Mouse (Mus musculus): ENCODE data around the gene Olfr550.
A peak's percentile ranks its signal among the peaks of the same experiment; 100 is the strongest.
"Not testable (repeated sequence)": the region's sequence is repeated elsewhere in the genome, so short reads cannot be mapped to it uniquely, and the experiment has no call there.

The Olfr550 gene

DNA sequence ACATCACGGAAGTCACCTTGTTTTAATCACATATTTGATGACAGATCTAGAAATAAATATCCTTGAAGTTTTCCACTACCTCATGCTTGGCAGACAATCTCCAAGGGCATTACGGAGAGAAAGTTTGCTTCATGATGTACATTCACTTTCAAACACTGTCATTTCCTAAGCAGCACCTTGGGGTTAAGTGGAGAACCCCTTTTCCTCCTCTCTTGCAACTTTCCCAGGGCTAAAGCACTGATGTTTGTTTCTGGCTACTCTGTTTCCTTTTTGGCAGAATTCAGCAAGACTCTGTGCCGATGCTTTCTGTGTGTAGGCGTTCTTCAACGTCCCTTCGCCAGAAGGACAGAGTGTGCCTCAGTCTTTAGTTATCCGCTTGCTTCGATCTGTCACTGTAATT lies at the start of gene Olfr550:
TSS of gene Olfr550 (plus strand) at position 301 of the 400 bp plus-strand sequence.
- peak in 1 of 2 experiments; percentile 10 for DNase-seq (ENCODE audit: low spot score in 2 of 2)

DNA sequence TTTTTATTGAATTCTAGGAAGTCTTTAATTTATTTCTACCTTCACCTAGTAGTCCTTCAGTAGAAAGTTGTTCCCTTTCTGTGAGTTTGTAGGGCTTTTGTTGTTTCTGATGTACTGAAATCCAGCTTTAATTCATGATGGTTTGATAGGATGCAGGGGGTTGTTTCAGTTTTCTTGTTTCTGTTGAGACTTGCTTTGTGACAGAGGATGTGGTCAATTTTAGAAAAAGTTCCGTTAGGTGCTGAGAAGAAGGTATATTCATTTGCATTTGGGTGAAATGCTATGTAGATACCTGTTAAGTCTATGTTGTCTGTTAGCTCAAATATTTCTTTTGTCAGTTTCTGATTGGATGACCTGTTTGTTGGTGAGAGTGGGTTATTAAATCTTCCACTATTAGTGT lies 42.2 kb upstream of the Olfr550 start:
- DNase-seq (ENCODE audit: low spot score in 2 of 2), result no peak

DNA sequence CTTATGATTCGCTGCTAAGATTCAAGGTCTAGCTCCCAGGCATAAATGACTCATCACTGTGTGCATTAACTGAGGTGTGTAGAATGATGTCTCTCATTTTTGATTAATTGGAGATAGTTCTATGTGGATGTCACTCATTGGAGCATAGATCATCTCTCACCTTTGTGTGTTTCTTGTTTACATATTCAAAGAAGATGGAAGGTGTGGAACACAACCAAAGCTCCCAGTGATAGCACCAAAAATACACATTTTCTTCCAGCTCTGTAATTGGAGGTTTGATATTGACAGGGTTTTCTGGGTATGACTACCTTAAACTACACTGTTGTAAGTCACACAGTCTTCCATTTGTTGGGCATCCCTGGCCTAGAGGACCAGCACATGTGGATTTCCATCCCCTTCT lies 36.8 kb upstream of the Olfr550 start, which contains the start of gene Olfr547:
TSS of gene Olfr547 (plus strand) at position 301 of the 400 bp plus-strand sequence.
- DNase-seq (ENCODE audit: low spot score in 2 of 2), result no peak

DNA sequence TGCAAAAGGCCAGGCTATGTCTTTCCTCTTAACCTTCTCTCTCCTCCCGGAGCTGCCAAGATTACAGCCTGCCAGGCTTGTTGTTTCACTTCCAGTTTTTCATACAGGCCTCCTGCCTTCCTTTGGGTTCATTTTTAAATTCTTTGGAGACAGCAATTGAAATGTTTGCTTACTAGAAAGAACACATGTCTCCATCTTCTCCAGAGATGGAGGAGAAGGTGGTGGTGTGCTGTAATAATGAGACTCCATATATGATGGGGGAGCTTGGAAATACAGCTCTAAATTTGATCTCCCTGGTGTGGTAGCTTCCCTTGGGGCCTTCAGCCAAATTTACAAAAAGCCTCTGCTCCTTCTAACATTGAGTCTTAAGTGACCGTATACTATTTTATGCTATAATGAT lies 30.6 kb upstream of the Olfr550 start, which contains the start of gene Olfr548-ps1:
TSS of gene Olfr548-ps1 (plus strand) at position 301 of the 400 bp plus-strand sequence.
- DNase-seq (ENCODE audit: low spot score in 2 of 2), result no peak

DNA sequence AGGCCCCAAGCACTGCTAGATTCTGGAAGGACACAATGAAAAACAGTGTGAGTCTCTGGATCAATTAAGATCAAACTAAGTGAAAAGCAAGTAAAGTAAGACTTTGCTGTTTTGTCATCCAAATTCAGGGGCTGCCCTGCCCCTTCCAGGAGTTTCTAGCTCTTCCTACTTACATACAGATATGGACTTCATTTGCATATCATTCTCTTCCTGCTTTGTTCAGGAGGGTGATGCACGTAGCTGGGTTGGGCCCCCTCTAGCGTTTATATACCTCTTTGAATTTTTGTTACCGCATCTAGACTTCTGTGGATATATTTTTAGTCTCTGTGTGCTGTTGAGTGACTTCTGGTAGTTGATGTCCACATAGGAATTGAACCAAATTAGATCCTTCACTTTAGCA lies 30.0 kb upstream of the Olfr550 start:
- DNase-seq (ENCODE audit: low spot score in 2 of 2), result no peak

DNA sequence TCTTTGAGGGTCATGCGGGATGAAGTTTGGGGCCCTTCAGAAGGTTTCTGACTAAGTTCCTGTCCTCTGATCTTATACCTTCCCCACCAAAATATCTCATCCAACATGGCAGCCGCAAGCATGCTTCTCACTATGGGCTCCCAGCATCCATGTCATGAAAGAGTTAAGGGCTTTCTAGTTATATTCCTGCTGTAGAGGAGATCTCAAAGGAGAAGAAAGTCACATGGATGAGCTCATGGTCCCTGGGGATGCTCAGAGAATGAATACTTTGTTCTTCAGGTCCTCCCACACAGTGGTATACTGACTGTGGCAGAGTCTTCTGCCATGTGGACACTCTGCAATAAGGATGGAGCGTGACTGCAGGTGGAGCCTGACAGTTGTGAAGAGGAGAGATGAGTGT lies 21.7 kb upstream of the Olfr550 start, which contains the start of gene Olfr549:
TSS of gene Olfr549 (plus strand) at position 301 of the 400 bp plus-strand sequence.
- no peak for DNase-seq (ENCODE audit: low spot score in 2 of 2)

DNA sequence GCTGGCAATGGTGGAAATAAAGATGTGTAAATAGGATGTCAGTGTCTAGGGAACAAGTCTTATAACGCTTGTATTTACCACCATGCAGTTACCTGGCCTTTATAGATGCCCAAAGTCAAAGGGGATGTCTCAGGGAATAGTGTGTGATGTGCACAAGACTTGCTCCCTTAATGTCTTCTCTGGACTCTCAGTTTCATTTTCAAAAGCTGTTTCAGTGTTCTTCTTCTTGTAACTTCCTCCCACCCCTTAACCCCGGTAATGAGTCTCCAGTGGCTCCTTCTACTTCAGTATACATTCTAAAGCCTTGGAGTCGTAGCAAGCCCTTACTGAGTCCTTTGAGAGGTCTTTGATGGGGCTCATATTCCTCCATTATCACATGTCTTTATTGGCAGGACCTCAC lies 18.0 kb upstream of the Olfr550 start:
- no peak for DNase-seq (ENCODE audit: low spot score in 2 of 2)

DNA sequence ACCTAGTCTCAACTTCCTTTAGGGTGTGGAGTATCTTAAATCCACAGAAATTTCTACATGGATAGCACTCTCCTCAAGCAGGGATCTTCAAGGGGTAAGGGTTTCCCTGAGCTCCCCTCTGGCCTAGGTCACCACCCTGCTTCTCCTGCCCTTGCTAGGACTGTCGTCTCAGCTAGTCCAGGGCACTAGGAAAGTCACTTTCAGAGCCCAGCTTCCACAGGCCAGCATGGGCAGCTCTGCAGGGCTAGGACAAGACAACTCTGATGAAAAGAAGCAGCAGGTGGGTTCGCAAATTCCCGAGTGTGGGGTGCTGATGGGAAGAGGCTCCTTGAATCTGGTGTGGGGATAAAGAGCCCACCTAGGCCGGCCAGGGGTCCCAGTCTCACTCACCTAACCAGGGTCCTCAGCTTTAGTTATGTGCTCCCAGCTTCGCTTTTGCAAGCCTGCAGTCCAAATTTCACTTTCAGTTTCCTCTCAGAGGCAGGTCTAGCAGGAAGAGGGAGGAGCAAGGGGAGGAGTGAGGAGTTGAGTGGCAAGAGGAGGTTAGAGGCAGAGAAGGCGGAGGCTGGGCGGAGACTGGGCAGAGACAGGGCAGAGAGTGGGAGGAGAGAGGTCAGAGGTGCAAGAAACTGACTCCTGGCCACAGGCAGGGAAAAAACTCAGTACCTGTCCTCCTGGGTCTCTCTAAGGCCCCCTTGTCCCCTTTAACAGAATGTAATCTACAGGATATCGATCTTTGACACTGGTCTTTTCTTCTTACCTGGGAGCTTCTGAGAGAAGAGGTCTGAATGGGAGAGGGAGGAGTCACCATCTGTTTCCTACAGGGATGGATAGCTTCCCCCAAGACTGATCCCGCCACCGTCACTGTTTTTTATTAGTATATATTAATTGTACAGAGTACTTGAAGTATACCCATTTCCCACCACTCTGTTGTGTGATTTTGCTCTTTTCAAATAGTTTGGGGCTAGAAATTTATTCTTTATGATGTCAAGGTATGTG lies 5.9 kb upstream of the Olfr550 start, which contains the start of gene Trim21:
TSS of gene Trim21 (minus strand) at position 488 of the 999 bp plus-strand sequence.
- peak; percentile 93 for DNase-seq (ENCODE audit: low spot score in 2 of 2)

DNA sequence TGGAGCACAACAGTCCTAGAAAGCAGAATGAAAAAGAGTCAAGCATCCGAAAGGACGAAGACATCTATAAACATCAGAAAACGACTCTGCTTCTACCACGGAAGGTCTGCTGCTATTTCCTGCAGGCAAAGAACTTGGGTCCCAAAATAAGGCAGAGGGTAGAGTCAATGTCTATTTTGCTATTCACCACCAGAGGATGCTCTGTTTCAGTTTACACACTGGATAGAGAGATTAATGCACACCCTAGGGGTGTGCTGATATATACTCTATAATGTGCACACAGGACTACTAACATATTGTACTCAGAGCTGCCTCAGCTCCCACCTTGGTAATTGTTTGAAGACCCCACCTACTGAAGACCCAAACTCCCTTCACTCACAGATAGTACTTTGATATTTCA lies 5.0 kb upstream of the Olfr550 start:
- no peak for DNase-seq (ENCODE audit: low spot score in 2 of 2)

DNA sequence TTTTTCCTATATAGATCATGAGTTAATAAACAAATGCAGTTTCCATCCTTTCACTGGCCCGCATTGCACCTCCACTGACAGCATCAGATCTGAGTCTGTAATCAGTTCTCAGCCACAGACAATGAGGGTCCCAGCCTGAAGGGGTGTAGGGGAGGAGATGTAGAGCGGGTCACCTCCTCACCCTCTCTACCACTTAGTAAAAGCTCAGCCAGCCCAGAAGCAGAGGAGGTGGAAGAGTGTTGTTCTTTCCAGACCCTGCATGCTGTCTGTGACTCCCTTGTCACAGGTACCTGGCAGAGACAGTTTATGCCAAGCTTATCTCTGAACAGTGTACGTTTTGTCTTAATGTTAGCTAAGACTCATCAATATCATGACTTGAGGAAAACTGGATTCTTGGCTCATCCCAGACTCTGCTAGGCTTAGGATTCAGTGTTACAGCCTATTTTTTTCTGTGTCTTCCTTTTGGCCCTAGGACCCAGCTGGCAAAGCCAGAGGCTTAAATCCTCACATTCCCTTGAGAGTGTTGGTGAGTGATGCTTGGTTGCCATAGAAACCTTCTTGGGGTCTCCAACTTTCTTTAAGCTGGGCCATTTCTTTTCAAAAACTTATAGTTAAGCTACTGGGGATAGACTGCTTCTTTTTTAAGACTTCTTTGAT lies 2.1 kb downstream of the Olfr550 start:
- no peak for DNase-seq (ENCODE audit: low spot score in 2 of 2)

DNA sequence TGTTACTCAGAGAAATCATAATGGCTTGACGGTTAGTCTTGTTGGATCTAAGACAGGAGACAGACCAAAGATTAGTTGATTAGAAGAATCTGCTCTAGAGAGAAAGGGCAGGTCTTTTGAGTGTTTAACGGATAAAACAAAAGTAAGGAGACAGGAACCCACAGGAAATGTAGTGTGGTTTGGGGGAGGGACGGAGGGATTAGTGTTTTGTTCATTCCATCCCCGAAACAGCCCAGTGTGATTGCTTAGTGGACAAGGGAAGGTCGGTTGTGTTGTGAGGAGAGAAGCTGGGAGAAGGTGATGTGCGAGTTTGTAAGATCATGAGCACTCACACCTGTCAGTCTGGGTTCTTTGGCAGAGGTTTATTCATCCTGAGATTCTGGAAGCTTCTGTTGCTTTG lies 4.8 kb downstream of the Olfr550 start:
- DNase-seq (ENCODE audit: low spot score in 2 of 2), result no peak

DNA sequence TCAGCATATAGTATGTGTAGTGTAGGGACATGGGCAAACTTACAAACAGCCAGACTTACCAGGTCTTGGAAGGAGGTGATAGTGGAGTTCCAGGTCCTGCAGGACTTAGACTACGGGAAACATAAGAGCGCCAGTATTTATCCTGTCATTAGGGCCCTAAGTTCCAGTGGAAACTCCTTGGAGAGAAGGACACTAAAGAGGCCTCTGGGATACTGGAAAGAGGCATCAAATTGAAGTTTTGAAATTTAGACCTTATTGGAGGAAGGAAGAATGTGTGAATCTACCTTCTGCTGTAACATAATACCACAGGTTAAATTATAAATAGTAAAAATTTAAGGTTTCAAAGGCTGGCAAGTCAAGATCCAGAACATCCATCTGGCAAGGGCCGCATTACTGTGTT lies 20.5 kb downstream of the Olfr550 start, which contains the start of gene Olfr551:
TSS of gene Olfr551 (minus strand) at position 101 of the 400 bp plus-strand sequence.
- no peak for DNase-seq (ENCODE audit: low spot score in 2 of 2)

DNA sequence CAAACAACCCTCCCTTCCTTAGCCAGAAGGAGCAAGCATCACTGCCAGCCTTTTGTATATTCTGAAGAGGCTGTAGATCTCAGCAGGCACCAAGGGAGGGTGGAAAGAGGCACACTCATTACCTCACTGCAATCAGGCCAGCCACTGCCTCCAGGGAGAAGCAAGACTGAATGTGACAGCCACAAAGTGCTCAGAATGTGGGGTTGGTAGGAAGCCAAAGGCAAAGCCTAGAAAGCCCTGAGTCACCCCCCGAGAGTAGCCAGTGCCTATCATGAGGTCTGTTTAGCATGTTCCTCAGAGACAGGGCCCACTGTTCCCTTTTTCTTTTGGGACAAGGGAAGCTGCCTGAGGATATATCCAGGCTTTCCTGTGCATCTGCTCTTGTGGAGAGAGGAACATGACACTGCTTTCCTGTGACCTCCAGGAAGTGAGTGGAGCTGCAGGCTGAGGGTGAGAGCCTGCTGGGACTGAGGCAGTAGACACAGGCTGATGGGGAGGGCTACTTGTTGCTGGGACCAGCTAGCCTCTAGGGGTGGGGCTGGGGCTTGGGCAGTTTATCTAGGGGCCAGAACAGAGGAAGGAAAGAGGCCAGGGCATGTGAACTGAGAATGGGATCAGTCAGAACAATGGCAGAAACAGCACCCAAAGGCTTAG lies 26.3 kb downstream of the Olfr550 start, which contains the start of gene Olfr552:
TSS of gene Olfr552 (plus strand) at position 393 of the 654 bp plus-strand sequence.
- no peak for DNase-seq (ENCODE audit: low spot score in 2 of 2)

DNA sequence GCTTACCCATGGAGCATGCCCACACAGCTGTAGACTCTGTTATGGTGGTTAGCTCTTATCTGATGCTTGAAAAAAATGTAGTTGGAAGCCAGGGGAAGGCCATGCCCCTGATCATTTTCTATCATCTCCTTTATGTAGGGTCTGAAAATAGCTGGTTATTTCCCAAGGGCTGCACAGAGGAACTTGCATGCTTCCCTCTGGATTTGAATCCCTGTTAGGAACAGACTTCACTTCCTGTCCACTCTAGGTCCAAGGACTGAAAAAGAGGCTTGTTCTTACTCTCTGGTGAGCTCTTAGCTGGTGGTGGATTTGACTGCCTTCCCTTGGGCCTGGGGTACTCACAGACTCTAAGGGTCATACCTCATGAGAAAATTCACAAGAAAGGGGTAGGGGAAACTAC lies 46.9 kb downstream of the Olfr550 start, which contains the start of gene Olfr553:
TSS of gene Olfr553 (minus strand) at position 101 of the 400 bp plus-strand sequence.
- DNase-seq (ENCODE audit: low spot score in 2 of 2), result no peak

DNA sequence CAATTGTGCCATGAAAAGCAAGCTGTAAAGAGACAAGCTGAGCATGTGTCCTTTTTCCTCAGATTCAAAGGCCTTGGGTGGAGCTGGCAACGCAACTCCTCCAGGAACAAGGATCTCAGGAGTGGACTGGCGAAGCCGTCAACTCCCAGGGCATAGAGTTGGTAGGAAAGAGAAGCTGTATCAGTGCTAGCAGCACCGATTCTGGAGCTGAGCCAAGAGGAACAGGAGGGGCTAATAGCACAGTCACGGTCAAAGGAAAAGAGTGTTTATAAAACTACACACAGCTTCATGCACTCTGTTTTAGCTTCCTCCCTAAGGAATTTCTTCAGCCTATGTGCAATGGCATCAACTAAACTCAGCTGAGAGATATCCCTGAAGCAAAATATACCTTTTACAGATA lies 48.4 kb downstream of the Olfr550 start:
- peak; percentile 12 to 13 for DNase-seq (ENCODE audit: low spot score in 2 of 2)

DNA sequence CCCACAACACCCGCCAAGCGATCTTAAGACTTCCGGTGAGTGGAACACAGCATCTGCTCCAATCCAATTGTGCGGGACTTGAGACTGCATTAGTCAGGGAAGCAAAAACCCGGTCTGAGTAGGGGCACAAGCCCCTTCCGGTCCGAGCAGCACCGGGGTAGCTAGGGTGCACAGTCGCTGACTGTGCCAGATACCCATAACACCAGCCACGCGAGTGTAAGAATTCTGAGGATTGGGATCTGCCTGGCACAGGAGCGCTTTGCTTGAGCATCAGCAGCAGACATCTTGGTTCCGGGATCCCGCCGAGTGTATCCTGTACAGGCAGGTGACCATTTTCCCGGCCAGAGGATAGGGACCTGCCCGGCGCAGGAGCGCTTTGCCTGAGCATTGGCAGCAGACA lies 49.1 kb downstream of the Olfr550 start:
- not testable (repeated sequence) for DNase-seq (ENCODE audit: low spot score in 2 of 2)

Measured in heart, adult 9 months (tissue).